Mouse (Mus musculus): ENCODE data around the gene Pdpn. TPM values are rescaled to one million over a fixed set of nuclear protein-coding genes. Genes with fewer than 3 reads are reported as not detected.
"Not testable (repeated sequence)": the region's sequence is repeated elsewhere in the genome, so short reads cannot be mapped to it uniquely, and the experiment has no call there.

The Pdpn gene
- 49.1 and 54.8 TPM in 2 replicates for polyA plus RNA-seq (2015; fragmentation: Nextera tagmentation; extraction: Ambion mirVana)

GRCm38 (mm10) chr4:143299325-143300070 lies at the start of gene Pdpn:
Gene Pdpn, minus strand, starts transcription at chr4:143299564.
- Histone ChIP-seq H3K4me3 (peak within 1 kb of the TSS; percentile 40), H3K9ac (replicated peaks) (peak within 1 kb of the TSS; percentile 36), H3K27me3 (no peaks in the 10 kb centered on the region), H3K36me3 (no peaks in the 10 kb centered on the region), H3K4me2 (replicated peaks) (peak within 1 kb of the TSS; percentile 56), H3K9me3 (no peaks in the 10 kb centered on the region), H3K4me1 (peaks cover 41% of the 10 kb centered on the region), H3K27ac (replicated peaks) (peak within 1 kb of the TSS; percentile 44)
- 4% methylated on average over 31 of the region's 31 CpGs for WGBS
- peak; percentile 47; the same call in 1 of the 2 replicates for ATAC-seq (replicated peaks)

- ATAC-seq (replicated peaks) = no peak
- 30% methylated on average over 5 of the region's 5 CpGs for WGBS
- H3K36me3 ChIP-seq = no peaks in the 10 kb centered on the region
- H3K27ac ChIP-seq (replicated peaks) = no peak overlapping the region
- no peak overlapping the region for H3K4me2 ChIP-seq (replicated peaks)
- no peak overlapping the region for H3K4me3 ChIP-seq
- H3K27me3 ChIP-seq = peaks cover 39% of the 10 kb centered on the region
- H3K4me1 ChIP-seq = peaks cover 15% of the 10 kb centered on the region
- H3K9ac ChIP-seq (replicated peaks) = no peak overlapping the region
- H3K9me3 ChIP-seq = no peaks in the 10 kb centered on the region
These were observed 49.3 kb upstream of the Pdpn start for GRCm38 (mm10) chr4:143348678-143349077.

GRCm38 (mm10) chr4:143345491-143345890 lies 46.1 kb upstream of the Pdpn start:
- not testable (repeated sequence) for H3K9ac ChIP-seq (replicated peaks); H3K36me3 ChIP-seq; H3K4me2 ChIP-seq (replicated peaks); H3K27ac ChIP-seq (replicated peaks); H3K9me3 ChIP-seq; H3K4me3 ChIP-seq; ATAC-seq (replicated peaks)
- Histone ChIP-seq H3K4me1 (peaks cover 13% of the 10 kb centered on the region), H3K27me3 (peaks cover 24% of the 10 kb centered on the region)
- 93% methylated on average over 5 of the region's 5 CpGs for WGBS

- H3K9ac ChIP-seq (replicated peaks) = no peak overlapping the region
- H3K4me2 ChIP-seq (replicated peaks) = no peak overlapping the region
- no peaks in the 10 kb centered on the region for H3K27me3 ChIP-seq
- no peaks in the 10 kb centered on the region for H3K36me3 ChIP-seq
- WGBS = 86% methylated on average over 7 of the region's 7 CpGs
- H3K27ac ChIP-seq (replicated peaks) = no peak overlapping the region
- no peaks in the 10 kb centered on the region for H3K4me1 ChIP-seq
- no peaks in the 10 kb centered on the region for H3K9me3 ChIP-seq
- no peak overlapping the region for H3K4me3 ChIP-seq
- ATAC-seq (replicated peaks) = no peak
These were observed 42.1 kb upstream of the Pdpn start for GRCm38 (mm10) chr4:143341470-143341869.

- H3K9ac ChIP-seq (replicated peaks) = no peak overlapping the region
- H3K9me3 ChIP-seq = no peaks in the 10 kb centered on the region
- H3K4me3 ChIP-seq = no peak overlapping the region
- ATAC-seq (replicated peaks) = 0 out of 2 replicates have a peak, but pooled peaks have one; percentile 23
- no peak overlapping the region for H3K27ac ChIP-seq (replicated peaks)
- 74% methylated on average over 13 of the region's 13 CpGs for WGBS
- no peak overlapping the region for H3K4me2 ChIP-seq (replicated peaks)
- H3K36me3 ChIP-seq = no peaks in the 10 kb centered on the region
- H3K27me3 ChIP-seq = no peaks in the 10 kb centered on the region
- no peaks in the 10 kb centered on the region for H3K4me1 ChIP-seq
These were observed 40.4 kb upstream of the Pdpn start for GRCm38 (mm10) chr4:143339808-143340207.

- H3K9ac ChIP-seq (replicated peaks) = no peak overlapping the region
- no peak overlapping the region for H3K27ac ChIP-seq (replicated peaks)
- 44% methylated on average over 2 of the region's 2 CpGs for WGBS
- no peak overlapping the region for H3K4me2 ChIP-seq (replicated peaks)
- H3K27me3 ChIP-seq = no peaks in the 10 kb centered on the region
- no peaks in the 10 kb centered on the region for H3K9me3 ChIP-seq
- H3K36me3 ChIP-seq = no peaks in the 10 kb centered on the region
- H3K4me3 ChIP-seq = no peak overlapping the region
- ATAC-seq (replicated peaks) = no peak
- no peaks in the 10 kb centered on the region for H3K4me1 ChIP-seq
These were observed 36.7 kb upstream of the Pdpn start for GRCm38 (mm10) chr4:143336096-143336495.

GRCm38 (mm10) chr4:143334995-143335394 lies 35.6 kb upstream of the Pdpn start:
- no peak for ATAC-seq (replicated peaks)
- WGBS = 90% methylated on average over 17 of the region's 17 CpGs
- no peak overlapping the region for H3K4me3 ChIP-seq
- no peak overlapping the region for H3K9ac ChIP-seq (replicated peaks)
- no peaks in the 10 kb centered on the region for H3K27me3 ChIP-seq
- no peak overlapping the region for H3K4me2 ChIP-seq (replicated peaks)
- H3K27ac ChIP-seq (replicated peaks) = no peak overlapping the region
- H3K9me3 ChIP-seq = no peaks in the 10 kb centered on the region
- 0 out of 2 replicates have a peak, but pooled peaks cover 4% of the 10 kb centered on the region for H3K4me1 ChIP-seq
- no peaks in the 10 kb centered on the region for H3K36me3 ChIP-seq

- Histone ChIP-seq H3K9me3 (no peaks in the 10 kb centered on the region), H3K4me2 (replicated peaks) (no peak overlapping the region), H3K4me3 (no peak overlapping the region), H3K27me3 (no peaks in the 10 kb centered on the region), H3K4me1 (0 out of 2 replicates have a peak, but pooled peaks cover 4% of the 10 kb centered on the region), H3K27ac (replicated peaks) (no peak overlapping the region), H3K36me3 (no peaks in the 10 kb centered on the region), H3K9ac (replicated peaks) (no peak overlapping the region)
- 60% methylated on average over 5 of the region's 5 CpGs for WGBS
- no peak for ATAC-seq (replicated peaks)
These were observed 34.8 kb upstream of the Pdpn start for GRCm38 (mm10) chr4:143334145-143334544.

- H3K27ac ChIP-seq (replicated peaks) = no peak overlapping the region
- 98% methylated on average over 1 of the region's 1 CpGs for whole genome bisulfite sequencing
- H3K27me3 ChIP-seq = no peaks in the 10 kb centered on the region
- no peak overlapping the region for H3K4me2 ChIP-seq (replicated peaks)
- H3K9ac ChIP-seq (replicated peaks) = no peak overlapping the region
- 0 out of 2 replicates have a peak, but pooled peaks cover 4% of the 10 kb centered on the region for H3K4me1 ChIP-seq
- ATAC-seq (replicated peaks) = no peak
- H3K36me3 ChIP-seq = no peaks in the 10 kb centered on the region
- no peak overlapping the region for H3K4me3 ChIP-seq
- no peaks in the 10 kb centered on the region for H3K9me3 ChIP-seq
These were observed 32.4 kb upstream of the Pdpn start for GRCm38 (mm10) chr4:143331787-143332186.

- H3K9me3 ChIP-seq = no peaks in the 10 kb centered on the region
- H3K9ac ChIP-seq (replicated peaks) = no peak overlapping the region
- 44% methylated on average over 9 of the region's 9 CpGs for WGBS
- ATAC-seq (replicated peaks) = no peak
- no peak overlapping the region for H3K27ac ChIP-seq (replicated peaks)
- 0 out of 2 replicates have a peak, but pooled peaks cover 4% of the 10 kb centered on the region for H3K4me1 ChIP-seq
- H3K27me3 ChIP-seq = no peaks in the 10 kb centered on the region
- H3K4me2 ChIP-seq (replicated peaks) = no peak overlapping the region
- no peak overlapping the region for H3K4me3 ChIP-seq
- H3K36me3 ChIP-seq = no peaks in the 10 kb centered on the region
These were observed 31.2 kb upstream of the Pdpn start for GRCm38 (mm10) chr4:143330566-143330965.

GRCm38 (mm10) chr4:143325625-143325941 lies 26.2 kb upstream of the Pdpn start:
- Histone ChIP-seq H3K9me3 (no peaks in the 10 kb centered on the region), H3K27ac (replicated peaks) (no peak overlapping the region), H3K4me2 (replicated peaks) (peak overlapping the region; percentile 49), H3K4me1 (peaks cover 13% of the 10 kb centered on the region), H3K36me3 (no peaks in the 10 kb centered on the region), H3K27me3 (no peaks in the 10 kb centered on the region), H3K9ac (replicated peaks) (0 out of 2 replicates have a peak overlapping the region, but pooled peaks have one; percentile 29), H3K4me3 (peak overlapping the region; percentile 35)
- WGBS = under 1% methylated on average over 10 of the region's 10 CpGs
- ATAC-seq (replicated peaks) = peak; percentile 39; the same call in 1 of the 2 replicates

- ATAC-seq (replicated peaks) = peak; percentile 35
- Histone ChIP-seq H3K9ac (replicated peaks) (0 out of 2 replicates have a peak overlapping the region, but pooled peaks have one; percentile 29), H3K9me3 (no peaks in the 10 kb centered on the region), H3K4me2 (replicated peaks) (peak overlapping the region; percentile 49), H3K36me3 (no peaks in the 10 kb centered on the region), H3K27ac (replicated peaks) (no peak overlapping the region), H3K27me3 (no peaks in the 10 kb centered on the region), H3K4me1 (peaks cover 10% of the 10 kb centered on the region), H3K4me3 (peak overlapping the region; percentile 35)
- 16% methylated on average over 15 of the region's 15 CpGs for WGBS
These were observed 25.7 kb upstream of the Pdpn start for GRCm38 (mm10) chr4:143324925-143325624.
